Mouse (Mus musculus): ENCODE measurements around the gene Emp2.

DNA sequence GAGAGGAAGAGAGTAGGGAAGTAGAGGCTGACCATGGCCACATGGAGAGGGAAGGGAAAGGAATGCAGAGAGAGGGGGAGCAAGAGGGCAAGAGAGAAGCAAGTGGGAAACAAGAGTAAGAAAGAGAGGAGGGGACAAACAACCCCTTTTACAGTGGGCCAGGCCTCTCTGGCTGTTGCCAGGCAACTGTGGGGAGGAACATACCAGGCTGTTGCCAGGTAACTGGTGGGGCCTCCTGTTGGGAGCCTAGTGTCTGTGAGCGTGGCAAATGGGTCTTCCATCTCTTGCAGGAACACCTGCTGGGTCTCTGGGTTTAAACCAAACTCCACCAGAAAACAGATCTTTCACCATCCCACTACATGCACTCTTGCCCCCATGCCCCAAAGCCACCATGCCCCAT is 59.8 kb downstream of the Emp2 start:
- TF ChIP-seq CTCF (IDR thresholded peaks at IDR 0.05; ENCODE audit: insufficient read depth, low read length), result no peak
- no peak for TF ChIP-seq POLR2A (IDR thresholded peaks at IDR 0.05; ENCODE audit: borderline replicate concordance, extremely low read depth, low read depth, low read length)
